Mouse (Mus musculus) E14TG2a.4 (cell line): ENCODE results near the gene Hist1h2ak.
"Not testable (repeated sequence)": the region's sequence is repeated elsewhere in the genome, so short reads cannot be mapped to it uniquely, and the experiment has no call there.

Experiments used
- H3K27me3 ChIP-seq: 2 replicates; pipeline ENCODE4 v1.6.1; 2014; ENCODE audit warnings: low read length, control low read depth; ENCODE audit not compliant: insufficient read depth
- H3K36me3 ChIP-seq: 2 replicates; pipeline ENCODE4 v1.6.1; 2014; ENCODE audit warnings: low read length, control low read depth; ENCODE audit not compliant: insufficient read depth
- H3K4me1 ChIP-seq: replicated peaks from 2 replicates; pipeline ENCODE4 v1.6.1; 2014; ENCODE audit warnings: low read depth, low read length, control low read depth
- H3K4me3 ChIP-seq: replicated peaks from 2 replicates; pipeline ENCODE4 v1.5.1; 2014; ENCODE audit warnings: mild to moderate bottlenecking, low read length
- H3K9me3 ChIP-seq: 2 replicates; pipeline ENCODE4 v1.6.1; 2014; ENCODE audit warnings: low read length, control low read depth
- CTCF ChIP-seq: conservative IDR thresholded peaks from 2 replicates; pipeline ENCODE4 v1.5.1; 2014; ENCODE audit warnings: low read length
- NANOG ChIP-seq: IDR thresholded peaks from 2 replicates; pipeline ENCODE4 v1.6.1; 2014; ENCODE audit warnings: borderline replicate concordance, low read length, mixed read lengths
- POU5F1 ChIP-seq: IDR thresholded peaks from 2 replicates; pipeline ENCODE4 v1.6.1; 2014; ENCODE audit warnings: low read length, borderline replicate concordance

The Hist1h2ak gene

GRCm38 (mm10) chr13:21722993-21723836 is 30.4 kb downstream of the Hist1h2ak start:
- Histone ChIP-seq H3K9me3 (peaks cover 41% of the 10 kb centered on the region), H3K36me3 (no peaks in the 10 kb centered on the region; the same call in 1 of the 2 replicates), H3K4me3 (no peak overlapping the region), H3K4me1 (peaks cover 23% of the 10 kb centered on the region), H3K27me3 (no peaks in the 10 kb centered on the region)
- TF ChIP-seq CTCF (no peak), NANOG (no peak), POU5F1 (no peak)

- peaks cover 23% of the 10 kb centered on the region for H3K4me1 ChIP-seq
- peak overlapping the region; percentile 39; the same call in 1 of the 2 replicates for H3K4me3 ChIP-seq
- peaks cover 33% of the 10 kb centered on the region for H3K9me3 ChIP-seq
- no peaks in the 10 kb centered on the region; the same call in 1 of the 2 replicates for H3K36me3 ChIP-seq
- no peaks in the 10 kb centered on the region for H3K27me3 ChIP-seq
- TF ChIP-seq CTCF (no peak), NANOG (no peak), POU5F1 (no peak)
These were observed 31.2 kb downstream of the Hist1h2ak start for GRCm38 (mm10) chr13:21722373-21722925.

GRCm38 (mm10) chr13:21721757-21722372 is 31.8 kb downstream of the Hist1h2ak start, which contains the start of gene Hist1h2bm:
TSS of gene Hist1h2bm (plus strand) at chr13:21722044.
- not testable (repeated sequence) for H3K36me3 ChIP-seq, H3K27me3 ChIP-seq
- peak within 1 kb of the TSS; percentile 66 for H3K4me3 ChIP-seq
- H3K9me3 ChIP-seq, result peaks cover 28% of the 10 kb centered on the region
- peaks cover 23% of the 10 kb centered on the region for H3K4me1 ChIP-seq

GRCm38 (mm10) chr13:21721107-21721756 is 32.4 kb downstream of the Hist1h2ak start:
- H3K27me3 ChIP-seq, H3K36me3 ChIP-seq: not testable (repeated sequence)
- Histone ChIP-seq H3K4me1 (peaks cover 23% of the 10 kb centered on the region), H3K4me3 (peak overlapping the region; percentile 66), H3K9me3 (peaks cover 21% of the 10 kb centered on the region)

- H3K4me3 ChIP-seq, result peak overlapping the region; percentile 75
These were observed 35.1 kb downstream of the Hist1h2ak start for GRCm38 (mm10) chr13:21718381-21719080.

DNA sequence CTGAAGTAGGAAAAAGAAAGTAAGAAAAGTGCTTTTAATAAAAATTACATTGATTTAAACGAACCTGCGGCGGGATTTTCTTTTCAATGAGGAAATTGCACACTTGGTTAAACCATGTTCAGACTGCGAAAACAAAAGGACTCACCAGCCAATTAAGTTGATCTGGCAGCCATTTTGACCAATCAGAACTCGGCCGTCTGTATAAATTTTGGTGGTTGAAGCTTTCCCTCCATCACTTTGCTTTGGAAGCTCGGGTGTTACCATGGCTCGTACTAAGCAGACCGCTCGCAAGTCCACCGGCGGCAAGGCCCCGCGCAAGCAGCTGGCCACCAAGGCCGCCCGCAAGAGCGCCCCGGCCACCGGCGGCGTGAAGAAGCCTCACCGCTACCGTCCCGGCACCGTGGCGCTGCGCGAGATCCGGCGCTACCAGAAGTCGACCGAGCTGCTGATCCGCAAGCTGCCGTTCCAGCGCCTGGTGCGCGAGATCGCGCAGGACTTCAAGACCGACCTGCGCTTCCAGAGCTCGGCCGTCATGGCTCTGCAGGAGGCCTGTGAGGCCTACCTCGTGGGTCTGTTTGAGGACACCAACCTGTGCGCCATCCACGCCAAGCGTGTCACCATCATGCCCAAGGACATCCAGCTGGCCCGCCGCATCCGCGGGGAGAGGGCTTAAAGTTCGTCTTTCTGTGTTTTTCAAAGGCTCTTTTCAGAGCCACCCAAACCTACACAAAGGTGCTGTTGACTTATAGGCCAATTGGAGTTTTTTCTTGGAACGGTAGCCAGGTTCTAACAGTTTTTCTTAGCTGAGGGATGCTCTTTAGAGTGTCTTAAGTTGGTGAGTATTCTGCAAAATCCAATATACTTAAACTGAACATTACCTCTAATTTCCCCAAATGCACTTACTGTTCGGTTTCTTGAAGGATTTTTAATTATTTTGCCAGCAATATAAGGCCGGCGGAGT is 36.0 kb downstream of the Hist1h2ak start, which contains the start of gene Hist1h3h:
Hist1h3h (plus strand) TSS at position 263 of the 961 bp plus-strand sequence.
- not testable (repeated sequence) for H3K27me3 ChIP-seq, H3K9me3 ChIP-seq, H3K36me3 ChIP-seq
- H3K4me1 ChIP-seq, result peaks cover 30% of the 10 kb centered on the region
- peak within 1 kb of the TSS; percentile 75 for H3K4me3 ChIP-seq

More at GRCm38 (mm10) chr13:21718381-21719080, 35.1 kb downstream of the Hist1h2ak start:
- TF ChIP-seq CTCF, result no peak
- TF ChIP-seq POU5F1, result no peak
- TF ChIP-seq NANOG, result no peak
- no peaks in the 10 kb centered on the region for H3K9me3 ChIP-seq
- no peaks in the 10 kb centered on the region for H3K36me3 ChIP-seq
- H3K27me3 ChIP-seq, result no peaks in the 10 kb centered on the region
- H3K4me1 ChIP-seq, result peaks cover 30% of the 10 kb centered on the region

GRCm38 (mm10) chr13:21716540-21717391 is 36.9 kb downstream of the Hist1h2ak start:
- peak overlapping the region; percentile 75 for H3K4me3 ChIP-seq
- not testable (repeated sequence) for H3K36me3 ChIP-seq, H3K27me3 ChIP-seq, H3K9me3 ChIP-seq
- peaks cover 29% of the 10 kb centered on the region for H3K4me1 ChIP-seq

DNA sequence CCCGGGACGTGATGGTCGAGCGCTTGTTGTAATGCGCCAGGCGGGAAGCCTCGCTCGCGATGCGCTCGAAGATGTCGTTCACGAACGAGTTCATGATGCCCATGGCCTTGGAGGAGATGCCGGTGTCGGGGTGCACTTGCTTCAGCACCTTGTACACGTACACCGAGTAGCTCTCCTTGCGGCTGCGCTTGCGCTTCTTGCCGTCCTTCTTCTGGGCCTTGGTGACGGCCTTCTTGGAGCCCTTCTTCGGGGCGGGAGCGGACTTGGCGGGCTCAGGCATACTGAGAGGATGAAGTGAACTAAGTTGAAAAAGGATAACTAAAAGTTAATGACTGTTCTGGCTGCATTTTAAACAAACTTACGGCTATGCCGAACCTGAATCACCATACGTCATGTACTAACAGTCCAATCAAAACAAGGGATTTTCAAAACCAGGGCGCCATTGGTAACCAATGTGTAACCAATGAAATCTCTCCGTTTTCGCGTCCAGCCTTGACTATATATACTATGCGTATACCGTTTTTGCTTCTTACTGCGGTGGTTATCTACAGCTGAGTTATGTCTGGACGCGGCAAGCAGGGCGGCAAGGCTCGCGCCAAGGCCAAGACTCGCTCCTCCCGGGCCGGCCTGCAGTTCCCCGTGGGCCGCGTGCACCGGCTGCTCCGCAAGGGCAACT is 37.6 kb downstream of the Hist1h2ak start, which contains the start of the genes Hist1h2bl and Hist1h2ai:
Hist1h2bl (minus strand) TSS at position 280 of the 676 bp plus-strand sequence.
Hist1h2ai (plus strand) TSS at position 559 of the 676 bp plus-strand sequence.
- not testable (repeated sequence) for H3K9me3 ChIP-seq, H3K27me3 ChIP-seq, H3K36me3 ChIP-seq
- Histone ChIP-seq H3K4me1 (peaks cover 36% of the 10 kb centered on the region), H3K4me3 (peak within 1 kb of the TSS; percentile 76)
